Mouse (Mus musculus): Measurements from ENCODE around the gene Ehd1.

The Ehd1 gene

GRCm38 (mm10) chr19:6260946-6261345, 15.6 kb upstream of the Ehd1 start:
- DNase-seq (ENCODE audit: low spot score in 2 of 2) = no peak

DNA sequence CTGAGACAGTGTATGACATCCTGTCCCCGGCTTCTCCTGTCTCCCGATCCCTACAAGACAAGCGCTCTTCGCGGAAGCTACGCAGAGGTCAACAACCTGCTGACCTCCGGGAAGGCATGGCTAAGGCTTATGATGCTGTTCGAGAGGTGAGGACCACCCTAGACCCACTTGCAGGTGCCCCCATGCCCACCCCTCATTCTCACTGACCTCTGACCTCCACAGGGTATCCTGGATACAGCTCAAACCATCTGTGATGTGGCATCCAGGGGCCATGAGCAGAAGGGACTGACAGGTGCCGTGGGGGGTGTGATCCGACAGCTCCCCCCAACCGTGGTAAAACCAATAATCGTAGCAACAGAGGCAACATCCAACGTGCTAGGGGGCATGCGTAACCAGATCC, 15.1 kb upstream of the Ehd1 start:
- no peak for DNase-seq (ENCODE audit: low spot score in 2 of 2)

DNA sequence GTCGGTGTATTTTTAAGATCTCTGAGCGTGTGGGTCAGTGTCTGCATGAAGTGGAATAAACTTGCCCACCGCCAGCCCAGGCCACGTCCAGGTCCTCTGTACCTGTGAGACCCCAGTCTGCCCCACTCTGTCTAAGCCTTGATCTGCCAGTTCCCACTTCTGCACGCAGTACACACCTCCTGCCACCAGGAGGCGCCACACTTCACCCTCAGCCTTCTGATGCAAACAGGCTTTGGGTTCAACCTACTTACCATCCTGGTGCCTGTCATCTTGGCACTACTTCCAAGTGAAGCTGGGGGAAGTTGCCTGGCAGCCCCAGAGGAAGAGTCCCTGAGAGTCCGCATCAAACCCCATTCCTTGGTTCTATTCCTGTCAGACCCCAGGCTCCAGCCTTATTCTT, 14.3 kb upstream of the Ehd1 start:
- DNase-seq (ENCODE audit: low spot score in 2 of 2) = peak; percentile 41 to 56

- DNase-seq (ENCODE audit: low spot score in 2 of 2) = no peak
Observed at GRCm38 (mm10) chr19:6262839-6263433, 13.6 kb upstream of the Ehd1 start.

GRCm38 (mm10) chr19:6264200-6264599, 12.3 kb upstream of the Ehd1 start:
- peak in 1 of 2 experiments; percentile 43 for DNase-seq (ENCODE audit: low spot score in 2 of 2)

DNA sequence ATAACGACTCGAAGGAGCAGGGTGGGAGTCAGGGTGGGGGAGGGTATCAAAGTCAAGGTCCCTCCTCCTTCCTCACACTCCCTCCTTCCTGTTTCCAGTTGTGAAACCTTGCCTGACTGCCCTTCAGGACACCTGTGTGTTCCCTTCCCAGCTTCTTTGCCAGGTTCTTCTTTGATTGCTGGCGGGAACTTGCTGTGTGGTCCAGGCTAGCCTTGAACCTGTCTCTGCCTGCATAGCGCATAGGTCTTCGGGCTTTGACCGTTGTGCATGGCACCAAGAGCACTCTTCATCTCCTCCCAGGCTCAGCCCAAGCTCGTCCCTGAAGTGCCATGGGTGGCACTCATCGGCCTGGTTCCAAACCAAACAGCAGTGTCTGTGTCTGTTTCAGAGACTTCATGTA, 11.6 kb upstream of the Ehd1 start:
- DNase-seq (ENCODE audit: low spot score in 2 of 2) = no peak

DNA sequence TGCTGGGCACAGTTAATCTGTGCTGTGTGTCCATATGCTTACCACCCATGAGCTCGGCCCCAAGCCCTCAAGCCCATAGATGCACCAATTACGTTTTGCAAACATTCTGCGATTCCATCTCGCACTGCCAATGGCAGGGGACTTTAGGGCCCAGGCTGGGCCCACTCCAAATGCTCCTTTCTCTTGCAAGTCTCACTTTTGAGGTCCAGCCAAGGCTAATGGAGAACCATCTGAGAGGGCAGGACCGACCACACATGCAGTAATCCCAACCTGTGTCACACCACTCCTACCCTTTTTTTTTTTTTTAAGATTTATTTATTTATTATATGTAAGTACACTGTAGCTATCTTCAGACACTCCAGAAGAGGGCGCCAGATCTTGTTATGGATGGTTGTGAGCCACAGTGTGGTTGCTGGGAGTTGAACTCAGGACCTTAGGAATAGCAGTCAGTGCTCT, 10.8 kb upstream of the Ehd1 start:
- DNase-seq (ENCODE audit: low spot score in 2 of 2) = no peak

- DNase-seq (ENCODE audit: low spot score in 2 of 2) = no peak
Observed at GRCm38 (mm10) chr19:6267306-6268169, 9.0 kb upstream of the Ehd1 start.

DNA sequence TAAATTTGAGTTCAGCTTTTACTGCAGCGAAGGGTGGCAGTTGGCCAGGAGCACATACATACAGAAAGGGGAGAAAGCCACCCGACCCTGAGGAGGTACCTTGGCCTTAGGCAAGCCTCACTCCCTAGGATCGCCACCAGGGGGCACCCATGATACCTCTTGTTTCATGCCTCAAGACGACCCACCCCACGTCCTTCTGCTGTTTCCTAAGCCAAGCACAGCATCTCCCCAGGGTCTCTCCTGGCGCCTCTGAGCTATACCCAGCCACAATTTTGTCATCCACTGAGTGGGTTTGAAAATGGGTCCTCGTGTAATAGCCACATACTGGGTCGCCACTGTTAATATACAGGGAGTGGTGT, 8.4 kb upstream of the Ehd1 start:
- DNase-seq (ENCODE audit: low spot score in 2 of 2) = peak; percentile 81 to 82

- DNase-seq (ENCODE audit: low spot score in 2 of 2) = no peak
Observed at GRCm38 (mm10) chr19:6268670-6269132, 7.8 kb upstream of the Ehd1 start.

DNA sequence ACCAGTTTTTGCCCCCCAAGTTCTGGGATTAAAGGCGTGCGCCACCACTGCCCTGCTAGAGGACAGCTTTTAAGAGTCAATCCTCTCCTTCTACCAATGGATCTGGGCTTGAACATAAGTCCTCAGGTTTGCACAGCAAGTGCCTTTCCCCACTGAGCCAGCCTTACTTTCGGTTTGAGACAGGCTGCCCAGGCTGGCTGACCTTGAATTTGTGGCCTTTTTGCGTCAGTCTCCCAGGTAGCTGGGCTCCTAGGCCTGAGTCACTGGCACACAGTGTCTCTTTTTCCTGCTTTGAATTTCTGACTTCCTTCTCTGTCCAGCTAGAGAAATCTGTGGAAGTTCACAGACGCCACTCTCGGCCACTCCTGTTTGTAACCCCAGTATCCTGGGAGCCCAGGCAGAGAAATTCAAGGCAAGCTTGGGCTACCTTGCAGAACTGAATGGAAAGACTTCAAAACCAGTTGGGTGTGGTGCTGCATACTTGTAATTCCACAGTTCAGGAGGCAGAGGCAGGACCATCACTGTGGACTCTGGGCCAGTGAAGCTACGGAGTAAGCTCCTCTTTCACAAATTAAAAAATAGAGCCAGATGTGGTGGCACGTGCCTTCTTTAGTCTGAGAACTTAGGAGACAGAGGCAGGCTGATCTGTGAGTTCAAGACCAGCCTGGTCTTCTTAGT, 6.6 kb upstream of the Ehd1 start:
- no peak for DNase-seq (ENCODE audit: low spot score in 2 of 2)

DNA sequence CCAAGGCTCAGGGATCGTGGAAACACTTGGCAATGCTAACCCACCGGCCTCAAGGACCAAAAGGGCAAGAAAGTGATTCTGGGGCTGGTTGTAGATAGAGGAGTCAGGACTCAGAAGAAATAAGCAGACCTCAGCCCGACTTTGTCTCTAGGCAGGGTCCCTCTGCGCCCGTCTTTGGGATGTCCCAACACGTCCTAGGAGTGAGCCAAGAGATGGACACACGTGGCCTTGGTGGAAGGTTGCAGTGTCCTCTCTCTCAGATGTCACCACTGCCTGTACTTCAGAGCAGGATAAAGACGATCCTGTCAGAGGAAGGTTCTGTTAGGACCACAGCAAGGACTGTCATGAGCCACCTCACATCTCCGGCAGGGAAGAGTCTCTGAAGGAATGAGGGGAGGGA, 5.9 kb upstream of the Ehd1 start:
- no peak for DNase-seq (ENCODE audit: low spot score in 2 of 2)

- DNase-seq (ENCODE audit: low spot score in 2 of 2) = no peak
Observed at GRCm38 (mm10) chr19:6271206-6271605, 5.3 kb upstream of the Ehd1 start.

- no peak for DNase-seq (ENCODE audit: low spot score in 2 of 2)
Observed at GRCm38 (mm10) chr19:6272053-6272452, 4.5 kb upstream of the Ehd1 start.

DNA sequence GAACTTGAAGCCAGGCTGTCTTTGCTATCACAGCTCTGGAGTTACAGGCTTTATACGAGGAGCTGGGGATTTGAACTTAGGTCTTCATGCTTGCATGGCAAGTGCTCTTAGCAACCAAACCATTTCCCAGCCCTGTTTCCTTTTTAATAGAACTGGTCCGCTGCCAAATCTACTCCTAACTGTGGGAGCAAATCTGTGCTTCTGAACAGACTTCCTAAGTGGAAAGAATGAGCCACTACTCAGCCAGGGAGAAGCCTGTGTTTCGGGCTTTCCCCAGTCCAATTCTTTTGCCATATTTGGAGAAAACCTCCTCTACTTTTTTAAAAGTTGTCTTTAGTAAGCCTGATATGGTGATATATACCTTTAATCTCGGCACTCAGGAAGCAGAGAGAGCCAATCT, 3.8 kb upstream of the Ehd1 start:
- DNase-seq (ENCODE audit: low spot score in 2 of 2) = no peak

GRCm38 (mm10) chr19:6273592-6273991, 2.9 kb upstream of the Ehd1 start:
- DNase-seq (ENCODE audit: low spot score in 2 of 2) = no peak

DNA sequence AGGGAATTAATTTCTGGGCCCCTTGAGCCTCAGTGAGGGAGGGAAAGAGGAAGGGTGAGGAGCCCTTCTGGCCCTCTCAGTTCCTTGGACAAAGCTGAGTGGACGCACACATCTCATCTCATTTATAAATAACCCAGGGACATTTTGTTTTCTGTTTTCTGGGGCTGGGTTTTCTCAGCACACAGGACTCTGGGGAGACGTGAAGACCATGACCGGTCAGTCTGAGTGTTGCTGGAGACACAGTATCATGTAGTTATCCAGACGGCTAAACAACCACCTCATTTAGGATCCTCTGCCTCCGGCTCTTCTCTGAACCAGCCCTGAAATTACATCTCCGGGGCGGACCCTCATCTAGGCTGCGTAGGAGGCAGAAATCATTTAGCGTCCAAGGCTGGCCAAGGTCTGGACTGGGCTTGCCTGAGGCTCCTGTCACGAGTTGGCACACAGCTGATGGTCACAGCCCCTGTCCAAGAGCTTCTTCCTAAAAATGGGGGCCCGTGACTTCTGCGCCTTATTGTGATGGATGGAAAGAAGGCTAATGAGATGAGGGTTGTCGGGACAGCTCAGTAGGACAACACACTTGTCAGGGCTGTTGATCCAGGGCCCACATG, 2.4 kb upstream of the Ehd1 start:
- DNase-seq (ENCODE audit: low spot score in 2 of 2) = no peak

DNA sequence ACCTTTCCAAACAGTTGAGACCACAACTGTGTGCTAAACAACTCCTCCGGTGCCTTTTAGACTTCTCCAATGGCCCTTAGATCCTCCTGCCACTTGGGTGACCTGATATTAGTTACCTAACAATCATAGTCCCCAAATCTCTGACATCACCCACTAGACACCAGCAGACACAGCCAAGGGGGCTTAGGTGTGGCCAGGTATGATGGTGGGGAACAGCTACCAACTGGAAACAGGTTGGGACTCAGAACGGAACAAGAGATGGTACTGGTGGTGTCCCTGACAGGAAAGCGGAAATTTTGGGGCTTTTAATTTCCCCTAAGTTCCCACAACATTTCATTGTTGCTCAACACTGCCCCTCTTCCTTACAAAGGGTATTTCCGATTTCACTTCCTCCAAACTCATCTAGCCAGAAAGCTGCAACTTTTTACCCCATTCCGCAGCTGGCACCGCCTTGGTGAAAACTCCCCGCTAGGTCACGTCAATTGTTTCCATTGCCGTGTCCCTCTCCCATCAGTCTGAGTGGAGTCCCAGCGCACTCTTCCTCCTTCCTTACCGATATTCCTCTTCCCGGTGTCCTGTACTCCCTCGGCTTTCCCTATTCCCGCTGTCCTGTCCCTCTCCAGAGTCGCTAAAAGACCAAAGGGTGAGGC, 660 bp upstream of the Ehd1 start:
- no peak for DNase-seq (ENCODE audit: low spot score in 2 of 2)

GRCm38 (mm10) chr19:6277661-6278438, 1.3 kb downstream of the Ehd1 start:
- DNase-seq (ENCODE audit: low spot score in 2 of 2) = peak; percentile 47 to 83

DNA sequence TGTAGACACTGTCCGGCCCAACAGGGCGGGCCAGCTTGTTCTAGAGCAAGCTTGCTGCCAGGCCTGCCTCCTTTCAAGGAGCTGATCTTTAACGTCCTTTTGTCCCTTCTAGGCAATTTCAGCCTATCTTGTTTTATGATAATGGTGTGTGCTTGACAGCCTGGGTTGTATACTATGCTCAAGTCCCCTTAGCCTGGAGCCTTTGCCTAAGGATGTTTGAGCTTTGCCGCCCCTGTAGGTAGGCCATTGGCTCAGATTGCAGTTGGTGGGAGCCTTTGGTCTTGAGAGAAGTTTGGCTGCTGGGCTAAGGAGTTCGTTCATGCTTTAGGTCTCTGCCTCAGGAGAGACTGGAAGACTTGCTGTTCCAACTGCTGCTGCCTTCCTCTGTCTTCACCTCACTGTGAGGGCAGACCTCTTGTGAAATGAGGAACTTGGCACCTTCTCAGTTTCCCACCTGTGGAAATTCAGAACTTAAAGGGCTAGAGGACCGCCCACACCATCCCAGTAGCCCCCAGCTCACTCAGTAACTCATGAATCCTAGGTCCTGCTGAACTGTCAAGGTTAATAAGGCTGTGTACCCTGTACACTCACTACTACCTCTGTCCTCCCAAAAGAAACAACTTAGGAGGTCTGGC, 2.0 kb downstream of the Ehd1 start:
- DNase-seq (ENCODE audit: low spot score in 2 of 2) = no peak

Measured in urinary bladder, adult 18-20 months (tissue).